Mouse (Mus musculus): ENCODE results near the gene Vps29. TPM values are rescaled to one million over a fixed set of nuclear protein-coding genes. Genes with fewer than 3 reads are reported as not detected.

The Vps29 gene
- total and polyA plus RNA-seq, 3 experiments: 39.2 to 91.4 (median 85.4) TPM

GRCm38 (mm10) chr5:122390671-122391070 is 36.5 kb downstream of the Vps29 start:
- peaks cover 2% of the 10 kb centered on the region; the same call in 1 of the 2 replicates for H3K36me3 ChIP-seq (ENCODE audit: control insufficient read depth, insufficient read depth, low read length)
- intact Hi-C loops (cut with DNase I): loop anchor here (5.0 kb wide), 1 partner anchor 123 kb away; no protein-coding TSS in a partner anchor
- no peak for TF ChIP-seq EP300 (IDR thresholded peaks at IDR 0.05; ENCODE audit: insufficient read depth, low read depth, low read length)
- no peak for TF ChIP-seq POLR2A (IDR thresholded peaks at IDR 0.05; ENCODE audit: insufficient read depth, low read depth, low read length)
- no peak for TF ChIP-seq CTCF (IDR thresholded peaks at IDR 0.05)
- no peaks in the 10 kb centered on the region for H3K27me3 ChIP-seq (ENCODE audit: control insufficient read depth, insufficient read depth, low read length)
- H3K79me2 ChIP-seq (replicated peaks; ENCODE audit: control insufficient read depth, insufficient read depth, low read length): peaks cover 10% of the 10 kb centered on the region; the same call in 1 of the 2 replicates
- no peak overlapping the region for H3K4me3 ChIP-seq
- no peak overlapping the region for H3K27ac ChIP-seq
- H3K9ac ChIP-seq (ENCODE audit: low read depth, low read length): no peak overlapping the region
- no peak for DNase-seq
- peaks cover 7% of the 10 kb centered on the region for H3K4me1 ChIP-seq (ENCODE audit: control insufficient read depth, insufficient read depth, low read length)

- 52% methylated on average over 16 of the region's 16 CpGs for WGBS
- Histone ChIP-seq H3K36me3 (ENCODE audit: control insufficient read depth, insufficient read depth, low read length) (peaks cover 2% of the 10 kb centered on the region; the same call in 1 of the 2 replicates), H3K27ac (peak overlapping the region; percentile 98), H3K27me3 (ENCODE audit: control insufficient read depth, insufficient read depth, low read length) (no peaks in the 10 kb centered on the region), H3K9ac (ENCODE audit: low read depth, low read length) (no peak overlapping the region), H3K4me1 (ENCODE audit: control insufficient read depth, insufficient read depth, low read length) (peaks cover 7% of the 10 kb centered on the region), H3K79me2 (replicated peaks; ENCODE audit: control insufficient read depth, insufficient read depth, low read length) (peaks cover 10% of the 10 kb centered on the region; the same call in 1 of the 2 replicates), H3K4me3 (peak overlapping the region; percentile 99; the same call in 1 of the 2 replicates)
- TF ChIP-seq EP300 (IDR thresholded peaks at IDR 0.05; ENCODE audit: insufficient read depth, low read depth, low read length) (no peak), POLR2A (IDR thresholded peaks at IDR 0.05; ENCODE audit: insufficient read depth, low read depth, low read length) (no peak), CTCF (IDR thresholded peaks at IDR 0.05) (no peak)
- DNase-seq: no peak
- intact Hi-C loops (cut with DNase I): loop anchor here (5.0 kb wide), 1 partner anchor 124 kb away; no protein-coding TSS in a partner anchor
Measured at GRCm38 (mm10) chr5:122391178-122391785, 37.1 kb downstream of the Vps29 start.

- Histone ChIP-seq H3K36me3 (ENCODE audit: control insufficient read depth, insufficient read depth, low read length) (peaks cover 2% of the 10 kb centered on the region; the same call in 1 of the 2 replicates), H3K27ac (peak within 1 kb of the TSS; percentile 98), H3K4me3 (peak within 1 kb of the TSS; percentile 99), H3K79me2 (replicated peaks; ENCODE audit: control insufficient read depth, insufficient read depth, low read length) (peaks cover 10% of the 10 kb centered on the region; the same call in 1 of the 2 replicates), H3K9ac (ENCODE audit: low read depth, low read length) (peak within 1 kb of the TSS; percentile 88), H3K27me3 (ENCODE audit: control insufficient read depth, insufficient read depth, low read length) (no peaks in the 10 kb centered on the region), H3K4me1 (ENCODE audit: control insufficient read depth, insufficient read depth, low read length) (peaks cover 7% of the 10 kb centered on the region)
- DNase-seq: peak; percentile 92 to 94
- peak; percentile 88 for TF ChIP-seq POLR2A (IDR thresholded peaks at IDR 0.05; ENCODE audit: insufficient read depth, low read depth, low read length)
- peak; percentile 96 for TF ChIP-seq EP300 (IDR thresholded peaks at IDR 0.05; ENCODE audit: insufficient read depth, low read depth, low read length)
- TF ChIP-seq CTCF (IDR thresholded peaks at IDR 0.05): peak; percentile 97
- under 1% methylated on average over 39 of the region's 39 CpGs for WGBS
- intact Hi-C loops (cut with DNase I): loop anchor here (5.0 kb wide), 1 partner anchor 124 kb away; no protein-coding TSS in a partner anchor
Measured at GRCm38 (mm10) chr5:122391786-122392180, 37.6 kb downstream of the Vps29 start, which contains the start of gene Arpc3. Arpc3 (plus strand) TSS chr5:122391878.

GRCm38 (mm10) chr5:122392227-122393004 is 38.2 kb downstream of the Vps29 start:
- Histone ChIP-seq H3K9ac (ENCODE audit: low read depth, low read length) (peak overlapping the region; percentile 88), H3K79me2 (replicated peaks; ENCODE audit: control insufficient read depth, insufficient read depth, low read length) (peaks cover 10% of the 10 kb centered on the region; the same call in 1 of the 2 replicates), H3K27ac (peak overlapping the region; percentile 98), H3K4me3 (peak overlapping the region; percentile 99), H3K36me3 (ENCODE audit: control insufficient read depth, insufficient read depth, low read length) (peaks cover 6% of the 10 kb centered on the region), H3K4me1 (ENCODE audit: control insufficient read depth, insufficient read depth, low read length) (peaks cover 8% of the 10 kb centered on the region), H3K27me3 (ENCODE audit: control insufficient read depth, insufficient read depth, low read length) (no peaks in the 10 kb centered on the region)
- WGBS: 3% methylated on average over 19 of the region's 19 CpGs
- intact Hi-C loops (cut with DNase I): loop anchor here (5.0 kb wide), 1 partner anchor 125 kb away; no protein-coding TSS in a partner anchor
- TF ChIP-seq CTCF (IDR thresholded peaks at IDR 0.05) (no peak), EP300 (IDR thresholded peaks at IDR 0.05; ENCODE audit: insufficient read depth, low read depth, low read length) (no peak), POLR2A (IDR thresholded peaks at IDR 0.05; ENCODE audit: insufficient read depth, low read depth, low read length) (no peak)
- peak; percentile 41 to 55 for DNase-seq

GRCm38 (mm10) chr5:122393887-122394286 is 39.7 kb downstream of the Vps29 start:
- Histone ChIP-seq H3K79me2 (replicated peaks; ENCODE audit: control insufficient read depth, insufficient read depth, low read length) (peaks cover 10% of the 10 kb centered on the region; the same call in 1 of the 2 replicates), H3K27me3 (ENCODE audit: control insufficient read depth, insufficient read depth, low read length) (no peaks in the 10 kb centered on the region), H3K9ac (ENCODE audit: low read depth, low read length) (no peak overlapping the region), H3K36me3 (ENCODE audit: control insufficient read depth, insufficient read depth, low read length) (peaks cover 11% of the 10 kb centered on the region), H3K27ac (no peak overlapping the region), H3K4me1 (ENCODE audit: control insufficient read depth, insufficient read depth, low read length) (peaks cover 11% of the 10 kb centered on the region), H3K4me3 (no peak overlapping the region)
- DNase-seq: peak; percentile 67 to 78
- TF ChIP-seq CTCF (IDR thresholded peaks at IDR 0.05) (peak; percentile 85), POLR2A (IDR thresholded peaks at IDR 0.05; ENCODE audit: insufficient read depth, low read depth, low read length) (no peak), EP300 (IDR thresholded peaks at IDR 0.05; ENCODE audit: insufficient read depth, low read depth, low read length) (0 out of 2 replicates have a peak, but pooled peaks have one; percentile 19)
- 55% methylated on average over 2 of the region's 2 CpGs for WGBS
- intact Hi-C loops (cut with DNase I): loop anchor here (5.0 kb wide), 1 partner anchor 127 kb away; no protein-coding TSS in a partner anchor

Measured in heart, adult 2 months (tissue).